Mouse (Mus musculus) liver, postnatal 0 days (tissue): ENCODE measurements around the gene Fbn1. TPM values are rescaled to one million over a fixed set of nuclear protein-coding genes. Genes with fewer than 3 reads are reported as not detected.

ENCODE experiments used
- ATAC-seq: fragments of 200-750 bp; cut with Nextera tagmentation; 2 replicates; pipeline ENCODE4 v1.8.0; 2017; ENCODE audit warnings: mild to moderate bottlenecking, moderate library complexity
- DNase-seq: peaks from one replicate; pipeline ENCODE4 v3.0.0-alpha.2; 2016
- H3K27ac ChIP-seq: fragments of 300-500 bp; sonication (generic); 2 replicates; pipeline ENCODE4 v1.5.1; 2014; ENCODE audit warnings: antibody characterized with exemption, moderate library complexity, mild to moderate bottlenecking, low read depth
- H3K27me3 ChIP-seq: fragments of 300-500 bp; sonication (generic); 2 replicates; pipeline ENCODE4 v1.6.1; 2014; ENCODE audit warnings: low read length, control low read depth, mixed read lengths; ENCODE audit not compliant: insufficient read depth
- H3K36me3 ChIP-seq: fragments of 300-500 bp; sonication (generic); replicated peaks from 2 replicates; pipeline ENCODE4 v1.6.1; 2014; ENCODE audit warnings: mild to moderate bottlenecking, control low read depth, low read length, moderate library complexity, mixed read lengths; ENCODE audit not compliant: insufficient read depth
- H3K4me1 ChIP-seq: fragments of 300-500 bp; sonication (generic); 2 replicates; pipeline ENCODE4 v1.6.1; 2014; ENCODE audit warnings: antibody characterized with exemption, mild to moderate bottlenecking, control low read depth; ENCODE audit not compliant: insufficient read depth
- H3K4me2 ChIP-seq: fragments of 300-500 bp; sonication (generic); 2 replicates; pipeline ENCODE4 v1.6.1; 2014; ENCODE audit warnings: low read depth, mild to moderate bottlenecking, low read length, moderate library complexity, mixed read lengths
- H3K4me3 ChIP-seq: fragments of 300-500 bp; sonication (generic); 2 replicates; pipeline ENCODE4 v1.5.1; 2014; ENCODE audit warnings: low read depth, low read length
- H3K9ac ChIP-seq: fragments of 300-500 bp; sonication (generic); replicated peaks from 2 replicates; pipeline ENCODE4 v1.6.1; 2014; ENCODE audit warnings: mild to moderate bottlenecking, moderate library complexity
- H3K9me3 ChIP-seq: fragments of 300-500 bp; sonication (generic); 2 replicates; pipeline ENCODE4 v1.6.1; 2016; ENCODE audit warnings: mild to moderate bottlenecking, control low read depth, low read length, mixed read lengths
- CTCF ChIP-seq: sonication (generic); IDR thresholded peaks from 2 replicates; pipeline ENCODE4 v1.5.1; 2016; ENCODE audit warnings: antibody characterized with exemption, low read depth
- EP300 ChIP-seq: IDR thresholded peaks from 2 replicates; pipeline ENCODE4 v1.6.1; 2016; ENCODE audit warnings: antibody characterized with exemption, low read depth, mild to moderate bottlenecking
- WGBS: fragments of 180-500 bp; shearing (Covaris S2); extraction: QIAGEN DNeasy Blood & Tissue Kit; methylation state at CpG from one replicate; pipeline ENCODE4 v1.1.7; 2014; ENCODE audit not compliant: insufficient replicate concordance; 5-methylcytosine and 5-hydroxymethylcytosine counted together
- polyA plus RNA-seq: library from polyadenylated mRNA; unstranded; fragments of >200 nt; fragmentation: Nextera tagmentation; extraction: Ambion mirVana; gene quantifications from 2 replicates; pipeline ENCODE4 v1.2.1, GENCODE M21; 2015

Gene Fbn1
- polyA plus RNA-seq, 1 experiment from 2014 or later: 1.3 TPM

- WGBS: 1% methylated on average over 48 of the region's 48 CpGs
- peak; percentile 27 for DNase-seq
- Histone ChIP-seq H3K36me3 (no peaks in the 10 kb centered on the region), H3K9me3 (no peaks in the 10 kb centered on the region), H3K4me2 (peak overlapping the region; percentile 61), H3K4me3 (peak overlapping the region; percentile 48), H3K4me1 (no peaks in the 10 kb centered on the region; the same call in 1 of the 2 replicates), H3K9ac (peak overlapping the region; percentile 50), H3K27ac (peak overlapping the region; percentile 34; the same call in 1 of the 2 replicates), H3K27me3 (peaks cover 42% of the 10 kb centered on the region)
- TF ChIP-seq CTCF (no peak), EP300 (no peak)
- peak; percentile 38; the same call in 1 of the 2 replicates for ATAC-seq
Observed at GRCm38 (mm10) chr2:125505746-125506315, 2.0 kb downstream of the Fbn1 start.

GRCm38 (mm10) chr2:125505006-125505745 lies 2.6 kb downstream of the Fbn1 start, which contains the start of gene Gm9913:
Gm9913 (plus strand) TSS chr2:125505089.
- ATAC-seq (no peak), DNase-seq (no peak)
- no peaks in the 10 kb centered on the region for H3K9me3 ChIP-seq
- H3K4me2 ChIP-seq: peak within 1 kb of the TSS; percentile 61
- H3K27ac ChIP-seq: peak within 1 kb of the TSS; percentile 34; the same call in 1 of the 2 replicates
- H3K4me1 ChIP-seq: no peaks in the 10 kb centered on the region; the same call in 1 of the 2 replicates
- no peak for TF ChIP-seq EP300
- no peaks in the 10 kb centered on the region for H3K36me3 ChIP-seq
- peak within 1 kb of the TSS; percentile 50 for H3K9ac ChIP-seq
- H3K27me3 ChIP-seq: peaks cover 42% of the 10 kb centered on the region
- peak within 1 kb of the TSS; percentile 48 for H3K4me3 ChIP-seq
- 6% methylated on average over 25 of the region's 45 CpGs for WGBS

GRCm38 (mm10) chr2:125501526-125501925 lies 6.3 kb downstream of the Fbn1 start:
- no peak for DNase-seq
- Histone ChIP-seq H3K9ac (no peak overlapping the region), H3K4me2 (no peak overlapping the region), H3K4me1 (no peaks in the 10 kb centered on the region; the same call in 1 of the 2 replicates), H3K27ac (no peak overlapping the region), H3K9me3 (no peaks in the 10 kb centered on the region), H3K36me3 (no peaks in the 10 kb centered on the region), H3K4me3 (no peak overlapping the region), H3K27me3 (peaks cover 26% of the 10 kb centered on the region)
- no peak for ATAC-seq
- no peak for TF ChIP-seq CTCF
- no peak for TF ChIP-seq EP300

- H3K9me3 ChIP-seq: no peaks in the 10 kb centered on the region
- no peaks in the 10 kb centered on the region for H3K4me1 ChIP-seq
- ATAC-seq: no peak
- 60% methylated on average over 7 of the region's 7 CpGs for WGBS
- H3K4me2 ChIP-seq: no peak overlapping the region
- H3K27ac ChIP-seq: no peak overlapping the region
- H3K4me3 ChIP-seq: no peak overlapping the region
- H3K36me3 ChIP-seq: no peaks in the 10 kb centered on the region
- TF ChIP-seq EP300 (no peak), CTCF (no peak)
- H3K9ac ChIP-seq: no peak overlapping the region
- DNase-seq: no peak
- peaks cover 4% of the 10 kb centered on the region; the same call in 1 of the 2 replicates for H3K27me3 ChIP-seq
Observed at GRCm38 (mm10) chr2:125498216-125498615, 9.6 kb downstream of the Fbn1 start.

GRCm38 (mm10) chr2:125496696-125497095 lies 11.1 kb downstream of the Fbn1 start:
- Histone ChIP-seq H3K36me3 (no peaks in the 10 kb centered on the region), H3K4me3 (no peak overlapping the region), H3K4me2 (no peak overlapping the region), H3K27ac (no peak overlapping the region), H3K9ac (no peak overlapping the region), H3K9me3 (no peaks in the 10 kb centered on the region), H3K4me1 (no peaks in the 10 kb centered on the region), H3K27me3 (no peaks in the 10 kb centered on the region)
- TF ChIP-seq EP300 (no peak), CTCF (no peak)
- DNase-seq: no peak
- no peak for ATAC-seq
- 74% methylated on average over 5 of the region's 5 CpGs for WGBS
